In the genomic region with DNA sequence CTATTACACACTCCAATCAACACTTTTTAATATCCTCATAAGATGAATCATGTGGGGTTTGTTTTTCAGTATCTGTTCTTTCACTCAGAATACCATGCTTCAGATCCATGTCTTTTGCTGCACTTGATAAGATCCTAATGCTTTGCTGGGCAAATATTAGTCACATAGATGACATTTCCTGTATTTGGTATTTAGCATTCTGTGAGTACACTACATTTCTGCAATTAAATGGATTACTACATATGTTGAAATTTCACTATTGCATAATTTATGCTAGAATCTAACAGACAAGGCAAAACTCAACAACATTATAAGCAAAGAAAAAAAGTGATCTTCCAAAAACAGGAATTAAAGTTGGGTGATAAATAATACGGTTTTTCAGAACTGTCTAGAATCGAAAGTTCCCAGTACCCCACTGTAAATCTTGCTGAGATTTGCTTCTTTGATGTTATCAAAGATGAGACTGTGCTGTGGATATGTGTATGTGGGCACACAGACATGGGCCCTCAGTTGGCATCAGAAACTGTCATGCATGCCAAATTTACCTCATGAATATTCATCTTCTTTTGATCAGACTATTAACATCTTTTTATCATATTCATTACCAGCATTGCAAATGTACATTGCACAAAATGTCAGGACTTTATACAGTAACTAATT, we compare ENCODE assay signal across 17 mouse cellular contexts.
DNase-seq lines count a peak whose midpoint lies in the region; ATAC-seq and TF ChIP-seq lines count a peak whose summit lies in the region.
"Had no signal": no experiment of that assay in that cellular context is flagged by ENCODE, and none has a peak within 500 bp of the region (broad histone marks: within the 10 kb centered on the region; RNA-seq: fewer than 3 reads in every experiment).

No protein-coding gene starts in this region.

- no peaks in the 10 kb centered on the region for H3K27me3 ChIP-seq in hindbrain, embryonic 15.5 days
- no peaks in the 10 kb centered on the region for H3K27me3 ChIP-seq in hindbrain, embryonic 10.5 days (ENCODE audit: insufficient read depth, poor library complexity, severe bottlenecking)
- no peaks in the 10 kb centered on the region for H3K27me3 ChIP-seq in midbrain, embryonic 15.5 days (replicated peaks)
- H3K27me3 ChIP-seq in midbrain, embryonic 13.5 days: no peaks in the 10 kb centered on the region
- H3K27me3 ChIP-seq: embryonic facial prominence, embryonic 12.5 days; heart, embryonic 13.5 days; midbrain, embryonic 12.5 days had no signal

- no peak overlapping the region for H3K4me3 ChIP-seq in hindbrain, embryonic 15.5 days
- no peak overlapping the region for H3K4me3 ChIP-seq in hindbrain, embryonic 10.5 days
- H3K4me3 ChIP-seq in midbrain, embryonic 15.5 days: no peak overlapping the region
- H3K4me3 ChIP-seq in midbrain, embryonic 13.5 days (replicated peaks): no peak overlapping the region
- H3K4me3 ChIP-seq: embryonic facial prominence, embryonic 12.5 days; heart, embryonic 13.5 days; midbrain, embryonic 12.5 days had no signal

- ATAC-seq in hindbrain, embryonic 15.5 days (ENCODE audit: low FRiP score, low read depth): 0 out of 2 replicates have a peak, but pooled peaks have one; percentile 56
- peak; percentile 81 for ATAC-seq in midbrain, embryonic 15.5 days (replicated peaks)
- ATAC-seq in midbrain, embryonic 13.5 days: no peak
- peak; percentile 69 for ATAC-seq in megakaryocyte progenitor cell, adult 5-6 weeks (replicated peaks; ENCODE audit: poor library complexity)
- ATAC-seq: CD4-positive, CD25-positive, alpha-beta regulatory T cell, adult 4 months; intestine, postnatal 0 days had no signal

- no peak for DNase-seq in hindbrain, embryonic 10.5 days (ENCODE audit: low spot score)
- DNase-seq in brain, embryonic 14.5 days (ENCODE audit: low read depth): peak; percentile 88
- DNase-seq in heart, adult 9 months (ENCODE audit: low spot score in 2 of 2): no peak
- DNase-seq: cerebellum, adult 11 months; heart, postnatal 36 days; kidney, postnatal 10 days had no signal

- WGBS in hindbrain, embryonic 15.5 days: 63% methylated on average over 2 of the region's 2 CpGs
- WGBS in hindbrain, embryonic 10.5 days: 89% methylated on average over 2 of the region's 2 CpGs
- WGBS in midbrain, embryonic 15.5 days: 68% methylated on average over 2 of the region's 2 CpGs
- WGBS in midbrain, embryonic 13.5 days: 85% methylated on average over 2 of the region's 2 CpGs

- H3K4me2 ChIP-seq in hindbrain, embryonic 15.5 days: no peak overlapping the region
- no peak overlapping the region for H3K4me2 ChIP-seq in midbrain, embryonic 15.5 days
- no peak overlapping the region for H3K4me2 ChIP-seq in midbrain, embryonic 13.5 days (replicated peaks)
- H3K4me2 ChIP-seq: embryonic facial prominence, embryonic 12.5 days; heart, embryonic 13.5 days; midbrain, embryonic 12.5 days had no signal

- H3K36me3 ChIP-seq in hindbrain, embryonic 15.5 days: no peaks in the 10 kb centered on the region
- no peaks in the 10 kb centered on the region for H3K36me3 ChIP-seq in hindbrain, embryonic 10.5 days
- H3K36me3 ChIP-seq in midbrain, embryonic 15.5 days (replicated peaks): no peaks in the 10 kb centered on the region
- H3K36me3 ChIP-seq in midbrain, embryonic 13.5 days: no peaks in the 10 kb centered on the region
- H3K36me3 ChIP-seq: embryonic facial prominence, embryonic 12.5 days; heart, embryonic 13.5 days; midbrain, embryonic 12.5 days had no signal

- TF ChIP-seq CTCF in brain, embryonic 14.5 days (IDR thresholded peaks at IDR 0.05; ENCODE audit: borderline replicate concordance, extremely low read depth, insufficient read depth, insufficient read length): no peak

- no peaks in the 10 kb centered on the region for H3K4me1 ChIP-seq in hindbrain, embryonic 15.5 days (replicated peaks)
- H3K4me1 ChIP-seq in hindbrain, embryonic 10.5 days (replicated peaks): no peaks in the 10 kb centered on the region
- H3K4me1 ChIP-seq in midbrain, embryonic 15.5 days: no peaks in the 10 kb centered on the region
- H3K4me1 ChIP-seq in midbrain, embryonic 13.5 days (replicated peaks): no peaks in the 10 kb centered on the region
- H3K4me1 ChIP-seq: embryonic facial prominence, embryonic 12.5 days; heart, embryonic 13.5 days; midbrain, embryonic 12.5 days had no signal

- H3K27ac ChIP-seq in hindbrain, embryonic 15.5 days (replicated peaks): no peak overlapping the region
- no peak overlapping the region for H3K27ac ChIP-seq in hindbrain, embryonic 10.5 days
- H3K27ac ChIP-seq in midbrain, embryonic 15.5 days: no peak overlapping the region
- H3K27ac ChIP-seq in midbrain, embryonic 13.5 days: no peak overlapping the region
- H3K27ac ChIP-seq: embryonic facial prominence, embryonic 12.5 days; heart, embryonic 13.5 days; midbrain, embryonic 12.5 days; stomach, postnatal 0 days had no signal

- no peak overlapping the region for H3K9ac ChIP-seq in hindbrain, embryonic 15.5 days
- no peak overlapping the region for H3K9ac ChIP-seq in midbrain, embryonic 15.5 days
- H3K9ac ChIP-seq in midbrain, embryonic 13.5 days (replicated peaks): no peak overlapping the region
- H3K9ac ChIP-seq: embryonic facial prominence, embryonic 12.5 days; heart, embryonic 13.5 days; midbrain, embryonic 12.5 days had no signal

- H3K9me3 ChIP-seq in hindbrain, embryonic 15.5 days: no peaks in the 10 kb centered on the region
- H3K9me3 ChIP-seq in hindbrain, embryonic 10.5 days: no peaks in the 10 kb centered on the region
- no peaks in the 10 kb centered on the region for H3K9me3 ChIP-seq in midbrain, embryonic 15.5 days
- no peaks in the 10 kb centered on the region for H3K9me3 ChIP-seq in midbrain, embryonic 13.5 days
- H3K9me3 ChIP-seq: embryonic facial prominence, embryonic 12.5 days; G1E; heart, embryonic 13.5 days; midbrain, embryonic 12.5 days had no signal

- no peak for TF ChIP-seq POLR2A in brain, embryonic 14.5 days (IDR thresholded peaks at IDR 0.05; ENCODE audit: borderline replicate concordance, extremely low read depth, insufficient read depth, insufficient read length, poor library complexity, severe bottlenecking)
